Mouse (Mus musculus) central nervous system, embryonic 14 days (tissue): Measurements from ENCODE around the gene Kbtbd8. TPM values are rescaled to one million over a fixed set of nuclear protein-coding genes. Genes with fewer than 3 reads are reported as not detected.

Experiments used
- polyA plus RNA-seq: library from polyadenylated mRNA; depleted of rRNA; stranded (reverse); fragments of >200 nt; gene quantifications from 2 replicates; pipeline ENCODE4 v1.2.3, GENCODE M21; 2012; rRNA removed

Gene Kbtbd8
- 2.9 and 3.8 TPM in 2 replicates for polyA plus RNA-seq

DNA sequence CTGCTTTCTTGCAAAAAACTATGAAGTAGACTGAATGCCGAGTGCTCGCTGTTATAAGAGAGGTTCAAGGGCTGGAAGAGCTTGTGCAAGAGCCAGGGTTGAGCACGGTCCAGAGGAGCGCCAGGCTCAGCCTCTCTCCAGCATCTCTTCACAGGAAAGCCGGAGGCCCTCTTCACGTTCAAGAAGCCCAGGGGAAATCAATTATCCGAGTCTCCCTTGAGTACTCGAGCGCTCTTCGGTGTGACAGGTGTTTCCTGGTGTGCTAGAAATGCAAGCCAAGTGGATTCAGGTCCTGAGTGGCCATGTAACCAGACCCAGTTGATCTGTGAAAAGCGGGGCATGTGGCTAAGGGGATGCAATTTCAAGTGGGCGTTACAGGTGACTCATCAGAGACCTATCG is at the start of gene Kbtbd8:
TSS of gene Kbtbd8 (plus strand) at position 295 of the 400 bp plus-strand sequence.

Other genes starting within 250 kb of the Kbtbd8 start
- gene Gm10234, start 204.9 kb downstream of the Kbtbd8 start, polyA plus RNA-seq: not detected in 2 replicates